Mouse (Mus musculus) brain, embryonic 14.5 days (tissue): ENCODE data around the gene Brdt. TPM values are rescaled to one million over a fixed set of nuclear protein-coding genes. Genes with fewer than 3 reads are reported as not detected.

Experiments used
- DNase-seq: peaks from one replicate; pipeline ENCODE4 v3.0.0-alpha.2; 2011; ENCODE audit warnings: low read depth
- CTCF ChIP-seq: fragments of 200-500 bp; IDR thresholded peaks from 2 replicates; pipeline ENCODE4 v1.5.1; 2012; ENCODE audit warnings: inconsistent platforms, mild to moderate bottlenecking, moderate library complexity, borderline replicate concordance; ENCODE audit not compliant: insufficient read depth, insufficient read length; ENCODE audit errors: extremely low read depth
- POLR2A ChIP-seq: fragments of 200-500 bp; IDR thresholded peaks from 2 replicates; pipeline ENCODE4 v1.6.1; 2012; ENCODE audit warnings: mild to moderate bottlenecking, inconsistent platforms, borderline replicate concordance; ENCODE audit not compliant: poor library complexity, insufficient read depth, insufficient read length, severe bottlenecking; ENCODE audit errors: extremely low read depth
- polyA plus RNA-seq: library from polyadenylated mRNA; depleted of rRNA; stranded (reverse); fragments of >200 nt; gene quantifications from 2 replicates; pipeline ENCODE4 v1.2.3, GENCODE M21; 2012; rRNA removed

Brdt gene
- polyA plus RNA-seq = 3.0 and 3.6 TPM in 2 replicates

GRCm38 (mm10) chr5:107330916-107331421, at the start of gene Brdt:
TSS of gene Brdt (plus strand) at chr5:107331159.
- DNase-seq = no peak
- no peak for TF ChIP-seq POLR2A
- TF ChIP-seq CTCF = no peak

DNA sequence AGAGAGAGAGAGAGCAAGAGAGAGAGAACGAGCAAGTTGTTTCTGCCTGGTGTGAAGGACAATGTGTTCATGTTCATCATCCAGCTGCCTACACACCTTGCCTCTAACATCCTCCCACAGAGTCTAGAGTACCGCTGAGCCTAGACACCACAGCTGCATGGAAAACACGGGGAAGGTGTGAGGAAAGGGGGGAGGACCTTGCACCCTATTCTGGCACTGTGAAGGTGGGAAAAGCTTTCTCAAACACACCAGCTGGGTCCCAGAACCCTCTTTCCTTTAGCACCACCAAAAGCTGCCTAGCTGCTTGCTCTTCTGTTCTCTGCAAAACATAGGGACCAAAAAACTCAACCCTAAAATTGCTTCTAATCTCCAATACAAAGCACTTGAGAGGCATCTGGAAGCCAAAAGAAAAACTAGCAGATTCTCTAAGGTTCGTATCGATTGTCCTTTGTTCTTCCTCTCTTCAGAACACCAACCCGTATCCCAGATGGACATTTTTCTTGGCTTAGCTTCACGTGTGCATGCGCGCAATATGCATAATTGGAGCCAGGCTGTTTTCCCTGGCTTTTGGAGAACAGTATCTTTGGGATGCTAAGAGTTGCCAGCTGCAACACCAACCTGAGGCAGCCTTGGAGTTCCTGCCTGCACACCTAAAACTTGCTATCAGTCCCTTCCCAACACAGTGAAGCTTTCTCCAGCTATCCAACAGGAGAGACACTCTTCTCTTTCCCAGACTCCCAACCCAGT, 48.2 kb upstream of the Brdt start:
- peak; percentile 39 for DNase-seq
- no peak for TF ChIP-seq CTCF
- TF ChIP-seq POLR2A = no peak

- DNase-seq = no peak
- TF ChIP-seq CTCF = no peak
- no peak for TF ChIP-seq POLR2A
Measured at GRCm38 (mm10) chr5:107283935-107284524, 46.9 kb upstream of the Brdt start.

GRCm38 (mm10) chr5:107285563-107285962, 45.4 kb upstream of the Brdt start:
- no peak for DNase-seq
- TF ChIP-seq POLR2A = no peak
- no peak for TF ChIP-seq CTCF

- TF ChIP-seq POLR2A (no peak), CTCF (peak; percentile 57; the same call in 1 of the 2 replicates)
- DNase-seq = peak; percentile 82
Measured at GRCm38 (mm10) chr5:107287254-107287907, 43.6 kb upstream of the Brdt start.

DNA sequence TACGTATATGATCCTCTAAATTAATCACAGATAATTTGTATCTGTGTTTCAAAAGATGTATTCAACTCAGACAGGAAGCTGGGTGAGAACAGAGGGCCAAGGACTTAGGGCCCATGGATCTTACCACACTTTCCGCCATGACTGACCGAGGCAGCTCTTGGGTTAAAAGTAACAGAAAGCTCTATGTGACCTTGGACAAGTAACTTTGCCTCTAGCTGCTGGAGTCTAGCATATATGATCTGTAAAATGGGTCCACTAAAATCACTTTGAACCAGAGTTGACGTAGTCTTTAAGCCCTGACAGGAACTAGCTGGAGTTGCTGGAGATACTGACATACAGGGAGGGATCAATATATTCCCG, 43.1 kb upstream of the Brdt start:
- TF ChIP-seq CTCF (no peak), POLR2A (no peak)
- no peak for DNase-seq

GRCm38 (mm10) chr5:107288427-107289233, 42.3 kb upstream of the Brdt start:
- peak; percentile 20 for DNase-seq
- no peak for TF ChIP-seq CTCF

DNA sequence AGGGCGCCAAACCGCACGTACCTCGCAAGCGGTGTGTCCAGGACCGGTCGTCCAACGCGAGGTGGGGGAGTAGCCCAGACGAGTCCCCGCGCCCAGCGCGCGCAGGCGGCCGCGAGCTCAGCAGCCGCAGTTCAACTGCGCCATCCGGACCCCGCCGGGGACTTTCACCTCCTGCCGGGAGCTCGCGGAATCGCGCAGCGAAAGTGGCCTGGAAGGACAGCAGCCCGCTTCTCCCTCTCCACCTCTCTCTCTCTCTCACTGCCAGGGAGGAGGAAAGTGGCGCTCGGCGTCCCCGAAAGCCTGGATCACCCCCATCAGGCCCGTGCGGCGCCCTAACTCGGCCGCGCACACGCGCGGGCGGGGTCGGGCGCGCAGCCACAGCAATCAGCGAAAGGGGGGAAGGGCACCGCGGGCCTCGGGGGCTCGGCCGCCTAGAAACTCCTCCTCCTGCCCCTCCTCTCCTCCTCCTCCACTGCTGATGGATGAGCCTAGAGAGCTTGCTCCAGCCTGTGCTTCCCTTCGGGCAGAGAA, 41.7 kb upstream of the Brdt start, which contains the start of gene Tgfbr3:
Gene Tgfbr3 (minus strand): TSS at position 396 of the 531 bp plus-strand sequence.
- TF ChIP-seq CTCF (peak; percentile 53), POLR2A (peak; percentile 42; the same call in 1 of the 2 replicates)
- peak; percentile 89 for DNase-seq

DNA sequence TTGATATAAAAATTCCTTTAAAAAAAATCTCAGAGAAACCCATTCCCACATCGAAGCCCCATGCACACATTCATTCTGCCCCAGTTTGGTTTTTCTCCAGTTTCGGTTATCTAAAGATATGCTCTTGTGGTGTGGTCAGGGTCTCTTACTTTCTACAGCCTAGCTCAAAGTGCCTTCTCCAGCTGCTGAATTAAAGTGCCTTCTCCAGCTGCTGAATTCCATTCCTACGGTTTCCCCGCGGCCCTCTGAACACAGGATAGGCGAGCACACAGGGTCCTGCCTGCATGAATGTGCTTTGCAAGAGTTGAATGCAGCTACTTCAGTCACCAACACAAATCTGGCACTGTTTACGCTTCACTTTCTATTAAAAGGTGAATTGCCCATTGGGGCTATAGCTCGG, 41.0 kb upstream of the Brdt start:
- TF ChIP-seq CTCF (no peak), POLR2A (no peak)
- no peak for DNase-seq

DNA sequence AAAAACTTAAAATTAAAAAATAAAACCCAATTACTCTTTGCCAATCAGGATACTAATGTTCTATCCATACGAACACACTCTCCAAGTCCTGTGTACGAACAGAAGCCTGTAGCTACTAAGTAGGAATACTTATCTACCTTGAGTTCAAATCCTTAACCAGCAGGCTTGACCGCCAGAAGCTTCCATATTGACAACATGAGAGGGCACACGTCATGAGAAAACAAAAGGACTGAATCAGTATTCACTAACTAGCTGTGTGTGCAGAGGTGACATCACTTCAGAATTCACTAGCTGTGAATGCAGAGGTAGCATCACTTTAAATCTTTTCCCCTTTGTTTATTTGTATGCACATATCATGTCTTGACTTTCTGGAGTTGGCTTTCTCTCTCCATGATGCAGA, 36.9 kb upstream of the Brdt start:
- no peak for DNase-seq
- TF ChIP-seq CTCF = no peak
- TF ChIP-seq POLR2A = no peak
